Mouse (Mus musculus) neural tube, embryonic 11.5 days (tissue): ENCODE measurements around the gene Arap2. TPM values are rescaled to one million over a fixed set of nuclear protein-coding genes. Genes with fewer than 3 reads are reported as not detected.

Experiments used
- ATAC-seq: fragments of 200-750 bp; cut with Nextera tagmentation; 2 replicates; pipeline ENCODE4 v1.8.0; 2017; ENCODE audit warnings: moderate number of reproducible peaks, mild to moderate bottlenecking, moderate TSS enrichment, moderate library complexity; ENCODE audit not compliant: insufficient read depth, low FRiP score, low TSS enrichment
- DNase-seq: peaks from one replicate; pipeline ENCODE4 v3.0.0-alpha.2; 2015; ENCODE audit warnings: low spot score
- H3K27ac ChIP-seq: fragments of 300-500 bp; sonication (generic); 2 replicates; pipeline ENCODE4 v1.5.1; 2014; ENCODE audit warnings: low read depth, mild to moderate bottlenecking, low read length
- H3K27me3 ChIP-seq: fragments of 300-500 bp; sonication (generic); 2 replicates; pipeline ENCODE4 v1.6.1; 2014; ENCODE audit warnings: mild to moderate bottlenecking, low read length, mixed read lengths; ENCODE audit not compliant: control insufficient read depth, insufficient read depth
- H3K36me3 ChIP-seq: fragments of 300-500 bp; sonication (generic); 2 replicates; pipeline ENCODE4 v1.6.1; 2014; ENCODE audit warnings: mild to moderate bottlenecking, low read length, moderate library complexity, mixed read lengths; ENCODE audit not compliant: control insufficient read depth, insufficient read depth
- H3K4me1 ChIP-seq: fragments of 300-500 bp; sonication (generic); 2 replicates; pipeline ENCODE4 v1.6.1; 2014; ENCODE audit warnings: low read length, mixed read lengths; ENCODE audit not compliant: control insufficient read depth, insufficient read depth
- H3K4me2 ChIP-seq: fragments of 300-500 bp; sonication (generic); 2 replicates; pipeline ENCODE4 v1.6.1; 2014; ENCODE audit warnings: low read depth, mild to moderate bottlenecking, moderate library complexity
- H3K4me3 ChIP-seq: fragments of 300-500 bp; sonication (generic); 2 replicates; pipeline ENCODE4 v1.5.1; 2014; ENCODE audit warnings: low read depth, low read length
- H3K9ac ChIP-seq: fragments of 300-500 bp; sonication (generic); 2 replicates; pipeline ENCODE4 v1.6.1; 2014; ENCODE audit warnings: mild to moderate bottlenecking, low read length
- H3K9me3 ChIP-seq: fragments of 300-500 bp; sonication (generic); 2 replicates; pipeline ENCODE4 v1.6.1; 2016; ENCODE audit warnings: low read length; ENCODE audit not compliant: control insufficient read depth
- WGBS: fragments of 180-500 bp; shearing (Covaris S2); extraction: QIAGEN DNeasy Blood & Tissue Kit; methylation state at CpG from one replicate; pipeline ENCODE4 v1.1.7; 2014; 5-methylcytosine and 5-hydroxymethylcytosine counted together
- polyA plus RNA-seq: library from polyadenylated mRNA; unstranded; fragments of >200 nt; fragmentation: Nextera tagmentation; extraction: Ambion mirVana; gene quantifications from 2 replicates; pipeline ENCODE4 v1.2.1, GENCODE M21; 2014

Arap2 gene
- polyA plus RNA-seq, 1 experiment from 2014 or later = 0.77 TPM

- ATAC-seq = no peak
- H3K4me3 ChIP-seq = no peak overlapping the region
- 92% methylated on average over 8 of the region's 8 CpGs for WGBS
Measured at GRCm38 (mm10) chr5:62777804-62778203, 11.8 kb upstream of the Arap2 start.

GRCm38 (mm10) chr5:62771775-62772599 is 6.0 kb upstream of the Arap2 start:
- no peak overlapping the region for H3K4me3 ChIP-seq
- 90% methylated on average over 11 of the region's 11 CpGs for WGBS
- H3K9ac ChIP-seq = no peak overlapping the region
- H3K4me1 ChIP-seq = no peaks in the 10 kb centered on the region
- H3K27me3 ChIP-seq = no peaks in the 10 kb centered on the region
- ATAC-seq (no peak), DNase-seq (no peak)
- H3K4me2 ChIP-seq = no peak overlapping the region
- H3K36me3 ChIP-seq = no peaks in the 10 kb centered on the region
- H3K9me3 ChIP-seq = no peaks in the 10 kb centered on the region
- H3K27ac ChIP-seq = no peak overlapping the region

More at GRCm38 (mm10) chr5:62777804-62778203, 11.8 kb upstream of the Arap2 start:
- H3K27ac ChIP-seq = no peak overlapping the region
- H3K36me3 ChIP-seq = no peaks in the 10 kb centered on the region
- no peak for DNase-seq
- H3K4me1 ChIP-seq = no peaks in the 10 kb centered on the region
- no peaks in the 10 kb centered on the region for H3K27me3 ChIP-seq
- no peaks in the 10 kb centered on the region for H3K9me3 ChIP-seq
- no peak overlapping the region for H3K4me2 ChIP-seq
- no peak overlapping the region for H3K9ac ChIP-seq

- H3K9me3 ChIP-seq = no peaks in the 10 kb centered on the region
- 20% methylated on average over 5 of the region's 5 CpGs for WGBS
- peak overlapping the region; percentile 56 for H3K9ac ChIP-seq
Measured at GRCm38 (mm10) chr5:62765459-62765783, 538 bp downstream of the Arap2 start.

GRCm38 (mm10) chr5:62764161-62764560 is 1.8 kb downstream of the Arap2 start:
- Histone ChIP-seq H3K36me3 (no peaks in the 10 kb centered on the region), H3K9me3 (no peaks in the 10 kb centered on the region), H3K27me3 (no peaks in the 10 kb centered on the region), H3K27ac (no peak overlapping the region), H3K4me2 (no peak overlapping the region), H3K4me1 (no peaks in the 10 kb centered on the region; the same call in 1 of the 2 replicates), H3K4me3 (no peak overlapping the region), H3K9ac (no peak overlapping the region)
- DNase-seq (no peak), ATAC-seq (no peak)
- 83% methylated on average over 5 of the region's 5 CpGs for WGBS

More at GRCm38 (mm10) chr5:62765459-62765783, 538 bp downstream of the Arap2 start:
- no peak for DNase-seq
- H3K4me3 ChIP-seq = peak overlapping the region; percentile 65
- H3K4me1 ChIP-seq = no peaks in the 10 kb centered on the region; the same call in 1 of the 2 replicates
- H3K4me2 ChIP-seq = peak overlapping the region; percentile 83
- no peak overlapping the region for H3K27ac ChIP-seq
- ATAC-seq = peak; percentile 36
- H3K36me3 ChIP-seq = no peaks in the 10 kb centered on the region
- no peaks in the 10 kb centered on the region for H3K27me3 ChIP-seq

- 79% methylated on average over 1 of the region's 1 CpGs for WGBS
- H3K4me2 ChIP-seq = no peak overlapping the region
- no peak overlapping the region for H3K4me3 ChIP-seq
- no peaks in the 10 kb centered on the region for H3K36me3 ChIP-seq
- H3K9ac ChIP-seq = no peak overlapping the region
- no peak overlapping the region for H3K27ac ChIP-seq
- no peak for DNase-seq
- H3K9me3 ChIP-seq = no peaks in the 10 kb centered on the region
- no peaks in the 10 kb centered on the region for H3K27me3 ChIP-seq
- H3K4me1 ChIP-seq = no peaks in the 10 kb centered on the region; the same call in 1 of the 2 replicates
- no peak for ATAC-seq
Measured at GRCm38 (mm10) chr5:62763046-62763445, 2.9 kb downstream of the Arap2 start.

- Histone ChIP-seq H3K27ac (no peak overlapping the region), H3K27me3 (no peaks in the 10 kb centered on the region), H3K4me1 (no peaks in the 10 kb centered on the region; the same call in 1 of the 2 replicates), H3K9ac (no peak overlapping the region), H3K9me3 (no peaks in the 10 kb centered on the region), H3K36me3 (no peaks in the 10 kb centered on the region), H3K4me2 (no peak overlapping the region), H3K4me3 (no peak overlapping the region)
- no peak for ATAC-seq
- WGBS = 81% methylated on average over 4 of the region's 4 CpGs
- no peak for DNase-seq
Measured at GRCm38 (mm10) chr5:62762298-62762960, 3.5 kb downstream of the Arap2 start.

- no peak overlapping the region for H3K4me3 ChIP-seq
- WGBS = 71% methylated on average over 5 of the region's 5 CpGs
- H3K27ac ChIP-seq = no peak overlapping the region
- no peak overlapping the region for H3K9ac ChIP-seq
- ATAC-seq = no peak
- no peaks in the 10 kb centered on the region for H3K27me3 ChIP-seq
- H3K36me3 ChIP-seq = no peaks in the 10 kb centered on the region
- no peaks in the 10 kb centered on the region for H3K9me3 ChIP-seq
- H3K4me2 ChIP-seq = no peak overlapping the region
- DNase-seq = no peak
- no peaks in the 10 kb centered on the region; the same call in 1 of the 2 replicates for H3K4me1 ChIP-seq
Measured at GRCm38 (mm10) chr5:62760791-62761504, 5.0 kb downstream of the Arap2 start.

- Histone ChIP-seq H3K4me2 (no peak overlapping the region), H3K4me1 (no peaks in the 10 kb centered on the region), H3K9me3 (no peaks in the 10 kb centered on the region), H3K9ac (no peak overlapping the region), H3K27ac (no peak overlapping the region), H3K27me3 (no peaks in the 10 kb centered on the region), H3K4me3 (no peak overlapping the region), H3K36me3 (no peaks in the 10 kb centered on the region)
- DNase-seq (no peak), ATAC-seq (no peak)
- 93% methylated on average over 3 of the region's 3 CpGs for WGBS
Measured at GRCm38 (mm10) chr5:62755808-62756527, 10.0 kb downstream of the Arap2 start.
